Mouse (Mus musculus): ENCODE results near the gene Rex2. TPM values are rescaled to one million over a fixed set of nuclear protein-coding genes. Genes with fewer than 3 reads are reported as not detected.
"Not testable (repeated sequence)": the region's sequence is repeated elsewhere in the genome, so short reads cannot be mapped to it uniquely, and the experiment has no call there.

Rex2 gene
- total RNA-seq (2021), result 1 to 10 TPM in 1 of 2 experiments, under 1 TPM in 1; 0.31 to 1.4 TPM
- not detected in 2 replicates for polyA plus RNA-seq (2012; rRNA removed)
- long read RNA-seq, result 0 reads

GRCm38 (mm10) chr4:147021550-147021949 lies at the start of gene Rex2:
Rex2 (plus strand) TSS chr4:147021850.
- not testable (repeated sequence) for DNase-seq

GRCm38 (mm10) chr4:146976581-146976980 lies 45.1 kb upstream of the Rex2 start:
- DNase-seq, result not testable (repeated sequence)

GRCm38 (mm10) chr4:147018400-147018799 lies 3.2 kb upstream of the Rex2 start:
- DNase-seq, result not testable (repeated sequence)

- not testable (repeated sequence) for DNase-seq
Measured at GRCm38 (mm10) chr4:147026374-147026773, 4.7 kb downstream of the Rex2 start.

- DNase-seq, result not testable (repeated sequence)
Measured at GRCm38 (mm10) chr4:147031308-147032036, 9.8 kb downstream of the Rex2 start.

GRCm38 (mm10) chr4:147063768-147064167 lies 42.1 kb downstream of the Rex2 start:
- not testable (repeated sequence) for DNase-seq

- not testable (repeated sequence) for DNase-seq
Measured at GRCm38 (mm10) chr4:147065861-147066260, 44.2 kb downstream of the Rex2 start.

- DNase-seq, result not testable (repeated sequence)
Measured at GRCm38 (mm10) chr4:147066380-147066779, 44.7 kb downstream of the Rex2 start.

GRCm38 (mm10) chr4:147095641-147096040 lies 74.0 kb downstream of the Rex2 start:
- not testable (repeated sequence) for DNase-seq

- DNase-seq, result not testable (repeated sequence)
Measured at GRCm38 (mm10) chr4:147101666-147102626, 80.3 kb downstream of the Rex2 start.

- not testable (repeated sequence) for DNase-seq
Measured at GRCm38 (mm10) chr4:147103814-147104213, 82.2 kb downstream of the Rex2 start.

Other genes with a start within 250 kb of the Rex2 start
- not detected for gene Gm21411, start 112.3 kb upstream of the Rex2 start, total RNA-seq (2021)
- gene Gm21411, start 112.3 kb upstream of the Rex2 start, polyA plus RNA-seq (2012; rRNA removed), result not detected in 2 replicates
- gene Zfp989, start 49.9 kb upstream of the Rex2 start, total RNA-seq (2021), result not detected
- gene Zfp989, start 49.9 kb upstream of the Rex2 start, polyA plus RNA-seq (2012; rRNA removed), result not detected in 2 replicates
- 1 to 10 TPM; 5.4 to 7.7 TPM for gene Zfp991, start 110.2 kb downstream of the Rex2 start, total RNA-seq (2021)
- 0.03 TPM in 1 of 2 replicates, not detected in the other for gene Zfp991, start 110.2 kb downstream of the Rex2 start, polyA plus RNA-seq (2012; rRNA removed)